Mouse (Mus musculus) brain, embryonic 14.5 days (tissue): ENCODE data around the gene Lyst.

ENCODE experiments used
- CTCF ChIP-seq: fragments of 200-500 bp; IDR thresholded peaks from 2 replicates; pipeline ENCODE4 v1.5.1; 2012; ENCODE audit warnings: inconsistent platforms, mild to moderate bottlenecking, moderate library complexity, borderline replicate concordance; ENCODE audit not compliant: insufficient read depth, insufficient read length; ENCODE audit errors: extremely low read depth
- POLR2A ChIP-seq: fragments of 200-500 bp; IDR thresholded peaks from 2 replicates; pipeline ENCODE4 v1.6.1; 2012; ENCODE audit warnings: mild to moderate bottlenecking, inconsistent platforms, borderline replicate concordance; ENCODE audit not compliant: poor library complexity, insufficient read depth, insufficient read length, severe bottlenecking; ENCODE audit errors: extremely low read depth

DNA sequence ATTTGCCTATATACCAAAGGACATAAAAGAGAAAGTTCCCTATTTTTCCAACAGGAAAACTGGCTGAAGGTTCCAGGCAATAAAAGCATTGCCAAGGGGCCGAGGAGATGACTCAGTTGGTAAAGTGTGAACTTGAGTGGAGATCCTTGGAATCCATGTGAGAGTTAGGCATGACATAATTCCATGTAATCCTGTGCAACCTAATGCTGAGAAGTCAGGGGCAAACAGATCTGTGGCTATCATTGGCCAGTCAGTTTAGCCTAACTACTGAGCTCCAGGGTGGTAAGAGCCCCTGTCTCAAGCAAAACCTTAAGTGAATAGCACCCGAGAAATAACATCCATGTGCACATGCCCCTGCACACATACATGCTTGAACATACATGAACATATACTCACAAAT lies 17.3 kb upstream of the Lyst start:
- TF ChIP-seq POLR2A (no peak), CTCF (no peak)
